Mouse (Mus musculus) lung, adult 2 months (tissue): ENCODE measurements around the gene Hacd3.

Source experiments
- CTCF ChIP-seq: fragments of 200-500 bp; IDR thresholded peaks from 2 replicates; pipeline ENCODE4 v1.5.1; 2011; ENCODE audit warnings: mild to moderate bottlenecking, low read length, control low read depth; ENCODE audit not compliant: insufficient read depth
- POLR2A ChIP-seq: fragments of 200-500 bp; IDR thresholded peaks from 2 replicates; pipeline ENCODE4 v1.6.1; 2011; ENCODE audit warnings: low read depth, mild to moderate bottlenecking, control low read depth, low read length, borderline replicate concordance; ENCODE audit errors: extremely low read depth

GRCm38 (mm10) chr9:65020991-65021886, at the start of gene Hacd3:
- TF ChIP-seq CTCF (no peak), POLR2A (peak; percentile 85)
